Mouse (Mus musculus): ENCODE measurements at regions not wholly inside any gene's neighbourhood (a gene's known extent, or its start where the extent isn't known, plus 50 kb on each side); places are given as distances from the start of the nearest gene placed in this dataset.

DNA sequence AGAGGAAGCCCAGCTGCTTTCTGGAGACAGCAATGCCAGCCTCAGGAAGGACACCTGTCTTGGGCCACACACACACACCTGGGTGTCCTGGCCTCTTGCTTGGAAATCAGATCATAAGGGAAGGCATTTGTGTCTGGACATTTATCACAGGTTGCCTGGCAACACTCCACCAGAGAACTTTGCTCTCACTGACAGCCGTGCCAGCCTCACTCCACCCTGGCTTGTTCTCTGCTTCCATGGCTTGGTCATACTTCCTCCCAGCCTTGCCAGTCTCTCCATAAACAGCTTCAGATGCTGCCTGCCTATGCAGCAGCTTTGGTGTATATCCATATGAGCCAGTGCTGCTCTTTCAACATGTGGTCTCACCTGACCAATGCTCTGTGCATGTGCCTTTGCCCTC, 84.3 kb downstream of the Uncx start:
- WGBS = 85% methylated on average over 1 of the region's 1 CpGs
- Histone ChIP-seq H3K4me3 (no peak overlapping the region), H3K36me3 (no peaks in the 10 kb centered on the region), H3K4me1 (replicated peaks) (no peaks in the 10 kb centered on the region), H3K9me3 (peaks cover 14% of the 10 kb centered on the region; the same call in 1 of the 2 replicates), H3K27me3 (ENCODE audit: insufficient read depth, poor library complexity, severe bottlenecking) (peaks cover 34% of the 10 kb centered on the region), H3K27ac (no peak overlapping the region)
- no peak for DNase-seq (ENCODE audit: low spot score)

DNA sequence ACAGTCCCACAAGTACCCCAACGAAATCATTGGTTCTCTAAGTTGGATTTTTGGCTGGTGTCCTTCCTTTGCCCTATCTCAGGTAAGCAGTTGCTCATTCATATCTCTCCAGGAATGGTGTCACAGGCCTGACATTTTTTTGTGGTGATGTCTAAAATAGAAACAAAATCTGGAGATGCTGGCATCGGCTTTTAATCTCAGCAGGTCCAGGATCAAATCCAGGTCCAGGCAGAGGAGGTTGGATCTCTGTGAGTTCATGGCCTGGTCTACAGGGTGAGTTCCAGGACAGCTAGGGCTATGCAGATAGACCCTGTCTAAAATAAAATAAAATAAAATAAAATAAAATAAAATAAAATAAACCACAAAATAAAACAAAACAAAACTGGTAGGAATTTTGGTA, 93.7 kb downstream of the Uncx start:
- no peak for DNase-seq (ENCODE audit: low spot score)
- peaks cover 5% of the 10 kb centered on the region; the same call in 1 of the 2 replicates for H3K27me3 ChIP-seq (ENCODE audit: insufficient read depth, poor library complexity, severe bottlenecking)
- no peaks in the 10 kb centered on the region for H3K9me3 ChIP-seq
- no peak overlapping the region for H3K27ac ChIP-seq
- H3K36me3 ChIP-seq = no peaks in the 10 kb centered on the region
- H3K4me3 ChIP-seq = no peak overlapping the region
- WGBS = 91% methylated on average over 2 of the region's 2 CpGs
- H3K4me1 ChIP-seq (replicated peaks) = peaks cover 15% of the 10 kb centered on the region

DNA sequence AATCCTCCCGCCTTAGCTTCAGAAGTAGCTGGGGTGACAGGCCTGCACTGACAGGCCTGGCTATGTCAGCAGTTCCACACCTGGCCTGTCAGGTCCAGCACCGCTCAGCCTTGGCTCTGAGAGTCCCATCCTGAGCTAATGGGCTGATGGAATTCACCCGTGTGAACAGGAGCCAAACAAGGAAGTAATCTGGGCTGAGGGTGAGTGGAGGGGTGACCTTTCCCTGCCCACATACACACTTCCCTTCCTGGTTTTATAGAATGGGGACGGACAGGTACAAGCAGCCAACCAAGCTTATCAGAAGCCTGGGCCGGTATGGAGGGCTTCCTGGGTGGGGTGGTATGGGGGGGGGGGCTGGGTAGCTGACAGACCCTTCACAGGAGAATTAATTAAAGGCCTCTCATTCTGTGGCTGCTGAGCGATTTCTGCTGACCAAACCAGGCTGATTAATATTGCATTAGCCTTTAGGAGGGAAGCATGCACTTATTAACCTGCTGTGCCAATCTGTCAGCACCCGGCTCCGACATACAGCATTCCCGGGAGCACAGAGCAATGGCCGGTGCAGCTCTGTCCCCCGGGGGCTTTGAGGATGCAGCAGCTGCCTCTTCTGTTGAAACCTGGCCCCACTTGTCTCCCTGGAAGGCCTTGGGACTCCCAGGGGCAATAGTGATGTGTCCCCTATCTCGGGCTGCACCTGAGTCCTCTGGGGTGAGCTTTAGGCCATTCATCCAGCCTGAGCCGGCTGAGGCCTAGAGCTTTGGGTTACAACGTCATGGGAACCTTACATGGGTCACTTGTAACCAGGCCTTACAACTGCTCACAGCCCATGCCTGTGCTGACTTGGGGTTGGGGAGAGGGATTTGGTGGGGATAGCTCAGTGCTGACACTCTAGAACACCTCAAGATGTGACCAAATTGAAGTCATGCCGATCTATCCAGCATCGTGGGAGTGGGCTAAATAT, 95.2 kb downstream of the Micall2 start:
- Histone ChIP-seq H3K4me1 (replicated peaks) (peaks cover 15% of the 10 kb centered on the region), H3K4me3 (no peak overlapping the region), H3K36me3 (no peaks in the 10 kb centered on the region), H3K9me3 (peaks cover 5% of the 10 kb centered on the region; the same call in 1 of the 2 replicates), H3K27me3 (ENCODE audit: insufficient read depth, poor library complexity, severe bottlenecking) (peaks cover 23% of the 10 kb centered on the region; the same call in 1 of the 2 replicates), H3K27ac (peak overlapping the region; percentile 64)
- WGBS = 62% methylated on average over 16 of the region's 16 CpGs
- peak; percentile 29 for DNase-seq (ENCODE audit: low spot score)

DNA sequence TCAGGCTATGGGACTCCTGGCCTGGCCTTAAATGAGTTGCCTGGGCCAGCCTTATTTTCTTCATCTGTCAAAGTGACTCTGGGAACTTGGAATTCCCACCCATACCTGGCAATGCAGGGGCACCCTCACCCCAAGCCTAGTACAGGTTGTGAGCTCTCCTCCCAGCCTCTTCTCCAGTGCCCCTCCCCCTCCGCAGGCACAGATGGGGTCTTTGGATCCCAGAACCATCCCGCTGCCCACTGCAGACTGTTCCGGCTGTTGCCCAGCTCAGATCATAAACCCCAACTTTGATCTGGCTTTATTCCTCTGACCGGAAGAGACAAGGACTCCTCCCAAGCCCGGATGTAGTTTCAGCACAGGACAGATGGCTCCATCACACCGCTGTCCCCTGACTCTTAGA, 91.3 kb downstream of the Micall2 start:
- no peak for DNase-seq (ENCODE audit: low spot score)
- H3K9me3 ChIP-seq = peaks cover 5% of the 10 kb centered on the region; the same call in 1 of the 2 replicates
- peaks cover 62% of the 10 kb centered on the region for H3K27me3 ChIP-seq (ENCODE audit: insufficient read depth, poor library complexity, severe bottlenecking)
- no peaks in the 10 kb centered on the region for H3K36me3 ChIP-seq
- WGBS = 88% methylated on average over 6 of the region's 6 CpGs
- H3K4me3 ChIP-seq = no peak overlapping the region
- H3K4me1 ChIP-seq (replicated peaks) = peaks cover 16% of the 10 kb centered on the region
- H3K27ac ChIP-seq = no peak overlapping the region

DNA sequence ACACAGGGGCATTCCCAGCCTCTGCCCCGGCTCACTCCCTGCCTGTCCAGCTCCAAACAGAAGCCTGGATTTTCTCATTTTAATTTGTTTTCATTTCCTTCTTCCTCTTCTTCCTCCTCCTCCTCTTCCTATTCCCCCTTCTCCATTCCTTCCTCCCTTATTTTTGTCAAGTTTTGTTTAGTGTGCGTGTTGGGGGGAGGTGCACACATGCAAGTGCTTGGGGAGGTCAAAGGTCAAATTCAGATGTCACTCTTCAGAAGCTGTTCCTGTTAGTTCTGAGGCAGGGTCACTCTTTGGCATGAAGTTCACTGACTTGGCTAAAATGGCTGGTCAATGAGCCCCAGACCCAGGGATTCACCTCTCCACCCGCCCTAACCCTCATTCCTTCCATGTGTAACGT, 85.1 kb downstream of the Micall2 start:
- Histone ChIP-seq H3K9me3 (no peaks in the 10 kb centered on the region), H3K27me3 (ENCODE audit: insufficient read depth, poor library complexity, severe bottlenecking) (peaks cover 60% of the 10 kb centered on the region), H3K36me3 (no peaks in the 10 kb centered on the region), H3K4me3 (no peak overlapping the region), H3K4me1 (replicated peaks) (peaks cover 26% of the 10 kb centered on the region), H3K27ac (no peak overlapping the region)
- peak; percentile 41 for DNase-seq (ENCODE audit: low spot score)
- WGBS = 12% methylated on average over 4 of the region's 4 CpGs
